Mouse (Mus musculus) hindbrain, embryonic 13.5 days (tissue): ENCODE data around the gene Cyp4f14. TPM values are rescaled to one million over a fixed set of nuclear protein-coding genes. Genes with fewer than 3 reads are reported as not detected.

Experiments
- polyA plus RNA-seq: library from polyadenylated mRNA; unstranded; fragments of >200 nt; fragmentation: Nextera tagmentation; extraction: Ambion mirVana; gene quantifications from 2 replicates; pipeline ENCODE4 v1.2.1, GENCODE M21; 2015

Gene Cyp4f14
- polyA plus RNA-seq, 1 experiment from 2014 or later, result not detected

Other genes with a start within 250 kb of the Cyp4f14 start
- gene Cyp4f15, start 231.7 kb downstream of the Cyp4f14 start, polyA plus RNA-seq, result 1.8 and 2.0 TPM in 2 replicates
- 43.7 and 46.1 TPM in 2 replicates for gene Zfp871, start 129.1 kb downstream of the Cyp4f14 start, polyA plus RNA-seq
- gene Zfp811, start 107.4 kb downstream of the Cyp4f14 start, polyA plus RNA-seq, result 63.9 and 71.5 TPM in 2 replicates
- 20.1 and 22.2 TPM in 2 replicates for gene Zfp799, start 87.1 kb downstream of the Cyp4f14 start, polyA plus RNA-seq
- gene Zfp870, start 25.7 kb downstream of the Cyp4f14 start, polyA plus RNA-seq, result 7.4 and 7.8 TPM in 2 replicates
- 9.5 and 10.9 TPM in 2 replicates for gene Cyp4f13, start 30.1 kb upstream of the Cyp4f14 start, polyA plus RNA-seq
- 8.5 and 8.8 TPM in 2 replicates for gene Zfp472, start 48.5 kb upstream of the Cyp4f14 start, polyA plus RNA-seq
- gene Zfp952, start 75.8 kb upstream of the Cyp4f14 start, polyA plus RNA-seq, result 19.8 and 22.7 TPM in 2 replicates
- gene Zfp763, start 116.1 kb upstream of the Cyp4f14 start, polyA plus RNA-seq, result 25.5 and 26.5 TPM in 2 replicates
- gene 4921501E09Rik, start 150.7 kb upstream of the Cyp4f14 start, polyA plus RNA-seq, result not detected in 2 replicates
- gene Zfp563, start 172.0 kb upstream of the Cyp4f14 start, polyA plus RNA-seq, result 21.4 and 23.8 TPM in 2 replicates
- gene Morc2b, start 222.3 kb upstream of the Cyp4f14 start, polyA plus RNA-seq, result 0.63 and 0.77 TPM in 2 replicates